Mouse (Mus musculus) ovary, postnatal 14 days (tissue): ENCODE measurements around the gene Wdr93.

Source experiments
- DNase-seq: peaks from one replicate; pipeline ENCODE4 v3.0.0; 2022; ENCODE audit warnings: low spot score

The Wdr93 gene

DNA sequence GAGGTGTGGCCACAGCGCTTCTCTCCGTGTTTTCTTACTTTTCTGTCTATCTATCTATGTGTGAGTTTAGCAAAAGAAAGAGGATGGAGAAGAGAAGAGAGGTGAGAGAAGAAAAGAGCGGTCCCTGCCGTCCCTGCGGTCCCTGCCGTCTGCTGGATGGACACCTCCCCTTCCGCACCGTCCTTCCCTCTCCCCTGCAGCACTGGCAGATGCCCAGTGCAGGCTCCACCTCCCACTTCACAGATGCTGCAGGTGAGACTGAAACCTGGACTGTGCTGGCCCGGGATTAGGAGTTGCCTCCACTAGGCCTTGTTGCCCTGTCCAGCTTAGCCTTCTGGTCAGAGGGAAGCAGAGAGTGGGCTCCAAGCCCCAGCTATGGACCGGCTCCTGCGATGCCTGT, 58.4 kb downstream of the Wdr93 start:
- no peak for DNase-seq

DNA sequence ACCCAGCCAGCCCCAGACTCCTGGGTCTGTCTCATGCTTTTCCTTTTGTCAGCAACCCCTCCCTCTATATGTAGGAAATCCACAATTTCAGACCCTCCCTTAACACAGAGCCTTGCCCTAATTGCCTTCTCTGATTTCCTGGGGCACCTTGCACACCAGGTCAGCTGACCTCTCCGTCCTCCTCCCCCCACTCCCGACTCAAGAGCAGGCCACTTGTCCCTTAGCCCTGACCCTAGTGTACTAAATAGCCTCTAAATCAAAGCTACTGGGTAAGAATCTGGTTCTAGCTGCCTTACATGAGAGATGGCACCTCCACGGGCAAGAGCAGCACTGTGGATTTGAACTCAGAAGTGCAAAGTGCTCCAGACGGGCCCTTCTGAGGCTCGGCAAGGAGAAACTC, 59.1 kb downstream of the Wdr93 start:
- DNase-seq: no peak

DNA sequence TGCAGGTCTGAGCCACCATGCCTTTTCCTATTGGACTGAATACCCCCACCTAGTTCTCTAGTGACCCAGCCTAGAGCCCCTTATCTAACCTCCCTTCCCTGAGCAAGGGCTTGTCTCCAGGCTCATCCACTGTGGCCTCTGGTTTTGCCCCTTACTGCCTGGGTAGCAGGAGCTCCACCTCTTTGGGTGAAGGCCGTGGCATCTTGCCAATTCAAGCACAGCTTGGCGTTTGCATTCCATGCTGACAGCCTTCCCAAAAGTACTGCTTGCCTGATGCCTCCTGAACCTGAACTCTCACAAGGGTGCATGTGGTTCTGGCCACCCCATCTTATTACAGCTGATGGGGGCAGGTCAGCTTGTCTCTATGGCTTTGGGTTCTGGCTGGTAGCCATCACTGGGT, 60.9 kb downstream of the Wdr93 start:
- no peak for DNase-seq

- no peak for DNase-seq
Measured at GRCm38 (mm10) chr7:79808561-79808960, 65.6 kb downstream of the Wdr93 start.

DNA sequence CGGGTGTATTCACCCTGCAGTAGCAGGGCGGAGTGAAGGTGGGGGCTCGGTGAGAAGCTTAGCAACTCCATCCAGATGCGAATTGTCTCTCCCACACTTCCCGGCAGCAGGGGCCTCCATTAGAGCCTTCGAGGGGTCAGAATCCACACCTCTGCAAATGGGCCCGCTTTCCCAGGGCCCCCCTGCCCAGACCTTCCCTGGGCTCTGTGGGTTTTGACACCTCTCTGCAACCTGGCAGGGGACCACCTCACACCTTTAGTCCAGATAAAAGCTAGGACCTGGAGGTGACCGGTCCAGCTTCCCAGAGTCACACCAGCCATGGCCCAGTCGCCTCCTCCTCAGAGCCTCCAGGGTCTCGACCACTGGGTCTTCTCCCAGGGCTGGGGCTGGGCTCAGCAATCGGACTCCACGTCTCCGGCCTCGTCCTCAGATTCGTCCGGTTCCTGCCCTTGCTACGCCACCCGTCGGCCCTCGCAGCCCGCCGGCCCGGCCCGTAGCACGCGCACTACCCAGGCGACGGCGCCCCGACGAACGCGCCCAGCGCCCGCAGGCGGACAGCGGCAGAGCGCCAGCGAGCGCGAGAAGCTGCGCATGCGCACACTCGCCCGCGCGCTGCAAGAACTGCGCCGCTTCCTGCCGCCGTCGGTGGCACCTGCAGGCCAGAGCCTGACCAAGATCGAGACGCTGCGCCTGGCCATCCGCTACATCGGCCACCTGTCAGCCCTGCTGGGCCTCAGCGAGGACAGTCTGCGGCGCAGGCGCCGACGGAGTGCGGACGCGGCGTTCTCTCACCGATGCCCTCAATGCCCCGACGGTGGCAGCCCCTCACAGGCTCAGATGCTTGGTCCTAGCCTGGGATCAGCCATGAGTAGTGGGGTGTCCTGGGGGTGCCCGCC, 67.9 kb downstream of the Wdr93 start, which contains the start of gene Mesp2:
TSS of gene Mesp2 (plus strand) at position 117 of the 896 bp plus-strand sequence.
- DNase-seq: peak; percentile 74

GRCm38 (mm10) chr7:79813409-79813808, 70.4 kb downstream of the Wdr93 start:
- no peak for DNase-seq

DNA sequence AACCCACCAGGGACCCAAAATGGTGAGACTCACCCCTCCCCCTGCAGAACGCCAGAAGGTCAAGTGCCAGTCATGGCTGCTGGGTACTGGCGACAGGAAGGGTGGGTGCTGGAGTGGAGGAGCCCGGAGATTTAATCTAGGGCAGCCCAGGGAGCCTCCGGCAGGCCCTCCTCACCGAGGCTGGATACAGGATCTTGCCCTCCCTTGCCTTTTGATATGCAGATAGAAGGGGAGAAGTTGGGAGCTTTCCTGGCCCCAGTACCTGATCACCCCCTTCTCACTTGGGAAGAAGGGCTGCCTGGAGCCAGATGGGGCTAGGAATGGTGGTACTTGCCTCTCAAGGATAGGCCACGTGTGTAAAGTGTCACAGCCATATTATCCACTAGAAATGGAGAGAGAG, 75.4 kb downstream of the Wdr93 start:
- no peak for DNase-seq

DNA sequence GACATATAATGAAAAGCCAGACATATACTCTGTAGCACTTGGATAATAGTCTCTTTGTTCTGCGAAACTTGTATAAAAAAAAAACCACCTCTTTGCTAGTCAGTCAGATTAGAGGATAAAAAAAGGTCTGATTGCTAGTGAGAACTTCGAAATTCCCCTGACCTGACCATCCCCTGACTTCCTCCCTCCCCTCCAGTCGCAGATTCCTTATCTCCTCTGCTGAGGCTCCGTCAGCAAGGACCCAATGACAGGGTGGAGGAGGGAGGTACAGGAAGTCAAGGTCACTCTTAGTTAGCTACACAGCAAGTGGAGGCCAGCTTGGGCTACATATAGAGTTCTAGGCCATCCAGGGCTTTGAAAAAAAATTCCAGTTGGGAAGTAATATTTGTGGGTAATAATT, 76.6 kb downstream of the Wdr93 start:
- no peak for DNase-seq

DNA sequence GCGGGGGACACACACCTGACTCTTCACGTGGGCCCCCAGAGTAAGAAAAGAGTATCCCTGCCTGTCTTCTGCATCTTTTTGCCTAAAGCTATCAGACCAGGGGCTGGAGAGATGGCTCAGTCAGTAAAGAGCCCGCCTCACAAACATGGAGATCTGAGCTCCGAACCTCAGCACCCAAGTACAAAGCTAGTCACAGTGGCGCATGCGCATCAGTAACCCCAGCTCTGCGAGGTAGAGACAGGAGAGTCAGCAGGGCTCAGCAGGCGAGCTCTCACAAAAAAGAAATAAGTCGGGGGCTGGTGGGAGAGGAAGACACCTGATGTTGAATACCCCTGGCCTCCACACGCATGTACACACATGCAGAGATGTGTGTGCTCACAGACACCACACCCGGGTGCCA, 77.0 kb downstream of the Wdr93 start:
- no peak for DNase-seq

DNA sequence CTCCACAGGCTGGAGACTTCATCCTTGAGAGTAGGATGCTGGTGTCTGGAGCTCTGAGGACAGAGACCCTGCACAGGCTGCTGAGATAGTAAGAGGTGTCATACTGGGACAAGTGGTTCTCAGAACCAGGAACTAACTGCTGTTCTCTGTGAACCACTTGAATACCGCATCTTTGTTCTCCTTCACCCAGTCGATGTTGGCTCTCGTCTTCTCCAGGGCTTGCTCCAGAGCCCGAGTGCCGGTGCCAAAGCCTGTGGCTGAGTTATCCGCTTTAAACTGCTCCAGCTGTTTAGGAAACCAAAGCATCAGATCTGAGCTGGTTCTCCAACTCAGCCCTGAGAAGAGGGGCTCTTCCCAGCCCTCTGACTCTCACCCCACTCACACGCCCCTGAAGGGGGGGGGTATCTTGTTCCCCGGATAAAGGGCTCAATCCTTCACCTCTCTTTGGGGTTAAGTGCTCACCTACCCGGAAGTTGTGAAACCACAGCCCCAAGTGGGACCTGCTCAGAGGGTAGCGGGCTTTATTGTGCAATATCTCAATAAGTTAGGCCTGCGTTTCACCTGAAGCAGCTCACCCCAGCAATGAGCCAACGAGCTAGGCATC, 79.2 kb downstream of the Wdr93 start:
- no peak for DNase-seq

DNA sequence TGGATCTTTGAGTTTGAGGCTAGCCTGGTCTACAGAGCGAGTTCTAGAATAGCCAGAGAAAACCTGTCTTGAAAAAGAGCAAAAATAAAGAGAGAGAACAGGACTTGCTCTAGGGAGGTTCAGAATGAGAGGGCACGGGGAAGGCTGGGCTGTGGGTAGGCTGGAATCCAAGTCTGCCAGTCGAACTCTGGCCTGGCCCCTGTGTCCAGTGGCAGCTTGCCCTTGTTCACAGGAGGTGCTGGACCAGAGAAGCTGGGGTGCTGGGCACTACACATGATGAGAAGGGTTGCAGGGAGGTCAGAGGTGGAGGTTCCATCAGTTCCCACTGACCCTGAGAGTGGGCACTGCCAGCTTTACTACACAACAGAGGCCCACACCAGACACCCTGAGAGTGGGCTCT, 85.4 kb downstream of the Wdr93 start:
- DNase-seq: no peak

- no peak for DNase-seq
Measured at GRCm38 (mm10) chr7:79831145-79831544, 88.2 kb downstream of the Wdr93 start.

- no peak for DNase-seq
Measured at GRCm38 (mm10) chr7:79831585-79831984, 88.6 kb downstream of the Wdr93 start.

- DNase-seq: no peak
Measured at GRCm38 (mm10) chr7:79832980-79833379, 90.0 kb downstream of the Wdr93 start.

- no peak for DNase-seq
Measured at GRCm38 (mm10) chr7:79835196-79835595, 92.2 kb downstream of the Wdr93 start.
